Mouse (Mus musculus) heart, embryonic 14.5 days (tissue): Measurements from ENCODE around the gene Hcrtr1. TPM values are rescaled to one million over a fixed set of nuclear protein-coding genes. Genes with fewer than 3 reads are reported as not detected.

Source experiments
- ATAC-seq: fragments of 200-750 bp; cut with Nextera tagmentation; 2 replicates; pipeline ENCODE4 v1.8.0; 2017; ENCODE audit warnings: low read depth, moderate TSS enrichment; ENCODE audit not compliant: insufficient number of reproducible peaks, insufficient read depth, low FRiP score
- H3K27ac ChIP-seq, 2 experiments: fragments of 200-500 bp in 1 of 2; fragments of 300-500 bp in 1 of 2; sonication (generic) in 1 of 2; replicated peaks in 1 of 2; 2 replicates each; pipeline ENCODE4 v1.5.1; 2012 to 2014; ENCODE audit warnings: low read depth in 2 of 2, low read length in 2 of 2, control low read depth in 1 of 2, mild to moderate bottlenecking in 1 of 2, mixed read lengths in 1 of 2; ENCODE audit not compliant: control insufficient read depth in 1 of 2, insufficient read depth in 1 of 2
- H3K27me3 ChIP-seq: fragments of 300-500 bp; sonication (generic); 2 replicates; pipeline ENCODE4 v1.6.1; 2014; ENCODE audit warnings: mild to moderate bottlenecking, low read length, control low read depth; ENCODE audit not compliant: control insufficient read depth, insufficient read depth
- H3K36me3 ChIP-seq: fragments of 300-500 bp; sonication (generic); 2 replicates; pipeline ENCODE4 v1.6.1; 2014; ENCODE audit warnings: mild to moderate bottlenecking, control low read depth, low read length, mixed read lengths; ENCODE audit not compliant: control insufficient read depth, insufficient read depth
- H3K4me1 ChIP-seq, 2 experiments: fragments of 200-500 bp in 1 of 2; fragments of 300-500 bp in 1 of 2; sonication (generic) in 1 of 2; 2 replicates each; pipeline ENCODE4 v1.6.1; 2012 to 2014; ENCODE audit warnings: low read length in 2 of 2, control low read depth in 1 of 2, mixed read lengths in 1 of 2; ENCODE audit not compliant: control insufficient read depth in 2 of 2, insufficient read depth in 2 of 2
- H3K4me2 ChIP-seq: fragments of 300-500 bp; sonication (generic); 2 replicates; pipeline ENCODE4 v1.6.1; 2014; ENCODE audit warnings: mild to moderate bottlenecking, low read length
- H3K4me3 ChIP-seq, 2 experiments: fragments of 200-500 bp in 1 of 2; fragments of 300-500 bp in 1 of 2; sonication (generic) in 1 of 2; 2 replicates each; pipeline ENCODE4 v1.5.1; 2012 to 2014; ENCODE audit warnings: low read length in 2 of 2, mild to moderate bottlenecking in 2 of 2, control low read depth in 1 of 2, low read depth in 1 of 2, moderate library complexity in 1 of 2; ENCODE audit not compliant: control insufficient read depth in 1 of 2, insufficient read depth in 1 of 2
- H3K9ac ChIP-seq: fragments of 300-500 bp; sonication (generic); 2 replicates; pipeline ENCODE4 v1.6.1; 2014; ENCODE audit warnings: mild to moderate bottlenecking, low read length
- H3K9me3 ChIP-seq: fragments of 300-500 bp; sonication (generic); 2 replicates; pipeline ENCODE4 v1.6.1; 2016; ENCODE audit warnings: low read length, control low read depth; ENCODE audit not compliant: control insufficient read depth
- WGBS: fragments of 180-500 bp; shearing (Covaris S2); extraction: QIAGEN DNeasy Blood & Tissue Kit; methylation state at CpG from one replicate; pipeline ENCODE4 v1.1.7; 2014; 5-methylcytosine and 5-hydroxymethylcytosine counted together
- polyA plus RNA-seq: library from polyadenylated mRNA; unstranded; fragments of >200 nt; fragmentation: Nextera tagmentation; extraction: Ambion mirVana; gene quantifications from 2 replicates; pipeline ENCODE4 v1.2.1, GENCODE M21; 2014

Hcrtr1 gene
- polyA plus RNA-seq, 1 experiment from 2014 or later: 0.15 TPM

- H3K27me3 ChIP-seq: no peaks in the 10 kb centered on the region
- H3K4me2 ChIP-seq: peak overlapping the region; percentile 80
- H3K9me3 ChIP-seq: no peaks in the 10 kb centered on the region
- WGBS: 50% methylated on average over 19 of the region's 19 CpGs
- peak overlapping the region; percentile 38 to 43 for H3K4me3 ChIP-seq
- H3K36me3 ChIP-seq: no peaks in the 10 kb centered on the region
- H3K9ac ChIP-seq: peak overlapping the region; percentile 62
- ATAC-seq: no peak
- peaks cover 70 to 79% of the 10 kb centered on the region in 2 experiments for H3K4me1 ChIP-seq
- peak overlapping the region; percentile 1 to 55; a peak in 3 of 4 replicates for H3K27ac ChIP-seq
These were observed 34.8 kb upstream of the Hcrtr1 start for GRCm38 (mm10) chr4:130173911-130174311.

- H3K9ac ChIP-seq: peak overlapping the region; percentile 62
- H3K27ac ChIP-seq: peak overlapping the region in 1 of 2 experiments; percentile 88; a peak in 2 of 4 replicates
- peaks cover 76 to 85% of the 10 kb centered on the region in 2 experiments for H3K4me1 ChIP-seq
- WGBS: 67% methylated on average over 11 of the region's 11 CpGs
- H3K9me3 ChIP-seq: no peaks in the 10 kb centered on the region
- H3K4me3 ChIP-seq: peak overlapping the region; percentile 38 to 43; a peak in 2 of 4 replicates
- H3K27me3 ChIP-seq: no peaks in the 10 kb centered on the region
- no peak for ATAC-seq
- H3K36me3 ChIP-seq: no peaks in the 10 kb centered on the region
- peak overlapping the region; percentile 80 for H3K4me2 ChIP-seq
These were observed 34.1 kb upstream of the Hcrtr1 start for GRCm38 (mm10) chr4:130173060-130173822.

- 12% methylated on average over 11 of the region's 11 CpGs for WGBS
- peak; percentile 27 for ATAC-seq
- H3K4me1 ChIP-seq: peaks cover 80 to 89% of the 10 kb centered on the region in 2 experiments
- H3K9ac ChIP-seq: peak overlapping the region; percentile 58
- peak overlapping the region; percentile 70 to 88 for H3K27ac ChIP-seq
- H3K4me2 ChIP-seq: peak overlapping the region; percentile 80
- H3K4me3 ChIP-seq: peak overlapping the region; percentile 4 to 6; a peak in 2 of 4 replicates
- no peaks in the 10 kb centered on the region for H3K36me3 ChIP-seq
- no peaks in the 10 kb centered on the region for H3K27me3 ChIP-seq
- no peaks in the 10 kb centered on the region for H3K9me3 ChIP-seq
These were observed 33.0 kb upstream of the Hcrtr1 start for GRCm38 (mm10) chr4:130171951-130172765.

- H3K4me3 ChIP-seq: no peak overlapping the region
- peaks cover 78 to 88% of the 10 kb centered on the region in 2 experiments for H3K4me1 ChIP-seq
- no peak overlapping the region for H3K4me2 ChIP-seq
- no peak for ATAC-seq
- no peaks in the 10 kb centered on the region for H3K9me3 ChIP-seq
- WGBS: 31% methylated on average over 4 of the region's 4 CpGs
- H3K9ac ChIP-seq: no peak overlapping the region
- peaks cover 6% of the 10 kb centered on the region for H3K36me3 ChIP-seq
- H3K27me3 ChIP-seq: no peaks in the 10 kb centered on the region
- peak overlapping the region in 1 of 2 experiments; percentile 50; a peak in 1 of 4 replicates for H3K27ac ChIP-seq
These were observed 31.2 kb upstream of the Hcrtr1 start for GRCm38 (mm10) chr4:130170362-130170761.

GRCm38 (mm10) chr4:130169411-130169971, 30.3 kb upstream of the Hcrtr1 start:
- H3K9me3 ChIP-seq: no peaks in the 10 kb centered on the region
- peaks cover 70 to 79% of the 10 kb centered on the region in 2 experiments for H3K4me1 ChIP-seq
- peaks cover 10% of the 10 kb centered on the region for H3K36me3 ChIP-seq
- H3K27ac ChIP-seq: peak overlapping the region in 1 of 2 experiments; percentile 91; a peak in 1 of 4 replicates
- no peaks in the 10 kb centered on the region for H3K27me3 ChIP-seq
- no peak for ATAC-seq
- 89% methylated on average over 16 of the region's 16 CpGs for WGBS
- no peak overlapping the region for H3K4me2 ChIP-seq
- H3K4me3 ChIP-seq: no peak overlapping the region
- H3K9ac ChIP-seq: no peak overlapping the region

GRCm38 (mm10) chr4:130168280-130169183, 29.4 kb upstream of the Hcrtr1 start:
- H3K4me3 ChIP-seq: peak overlapping the region in 1 of 2 experiments; percentile 19; a peak in 2 of 4 replicates
- peaks cover 69 to 78% of the 10 kb centered on the region in 2 experiments for H3K4me1 ChIP-seq
- peak overlapping the region; percentile 65 for H3K9ac ChIP-seq
- H3K36me3 ChIP-seq: peaks cover 10% of the 10 kb centered on the region
- no peaks in the 10 kb centered on the region for H3K9me3 ChIP-seq
- H3K27me3 ChIP-seq: no peaks in the 10 kb centered on the region
- H3K4me2 ChIP-seq: peak overlapping the region; percentile 58
- peak overlapping the region; percentile 80 to 91 for H3K27ac ChIP-seq
- peak; percentile 66 for ATAC-seq
- 32% methylated on average over 16 of the region's 16 CpGs for WGBS
